Mouse (Mus musculus): Measurements from ENCODE around the gene Spast. TPM values are rescaled to one million over a fixed set of nuclear protein-coding genes. Genes with fewer than 3 reads are reported as not detected.
"Not testable (repeated sequence)": the region's sequence is repeated elsewhere in the genome, so short reads cannot be mapped to it uniquely, and the experiment has no call there.

The Spast gene
- total RNA-seq (2021), result 10 to 100 TPM; 32.2 to 32.8 TPM
- long read RNA-seq, experiment 1, full-length matches to known transcripts, result 37 of 48 reads
- long read RNA-seq, experiment 1, partial matches to known transcripts, result 3 of 48 reads
- long read RNA-seq, experiment 1, other reads (novel, unspliced or antisense), result 8 of 48 reads
- long read RNA-seq, experiment 2, full-length matches to known transcripts, result 4 of 5 reads
- long read RNA-seq, experiment 2, partial matches to known transcripts, result 0 of 5 reads
- long read RNA-seq, experiment 2, other reads (novel, unspliced or antisense), result 1 of 5 reads

DNA sequence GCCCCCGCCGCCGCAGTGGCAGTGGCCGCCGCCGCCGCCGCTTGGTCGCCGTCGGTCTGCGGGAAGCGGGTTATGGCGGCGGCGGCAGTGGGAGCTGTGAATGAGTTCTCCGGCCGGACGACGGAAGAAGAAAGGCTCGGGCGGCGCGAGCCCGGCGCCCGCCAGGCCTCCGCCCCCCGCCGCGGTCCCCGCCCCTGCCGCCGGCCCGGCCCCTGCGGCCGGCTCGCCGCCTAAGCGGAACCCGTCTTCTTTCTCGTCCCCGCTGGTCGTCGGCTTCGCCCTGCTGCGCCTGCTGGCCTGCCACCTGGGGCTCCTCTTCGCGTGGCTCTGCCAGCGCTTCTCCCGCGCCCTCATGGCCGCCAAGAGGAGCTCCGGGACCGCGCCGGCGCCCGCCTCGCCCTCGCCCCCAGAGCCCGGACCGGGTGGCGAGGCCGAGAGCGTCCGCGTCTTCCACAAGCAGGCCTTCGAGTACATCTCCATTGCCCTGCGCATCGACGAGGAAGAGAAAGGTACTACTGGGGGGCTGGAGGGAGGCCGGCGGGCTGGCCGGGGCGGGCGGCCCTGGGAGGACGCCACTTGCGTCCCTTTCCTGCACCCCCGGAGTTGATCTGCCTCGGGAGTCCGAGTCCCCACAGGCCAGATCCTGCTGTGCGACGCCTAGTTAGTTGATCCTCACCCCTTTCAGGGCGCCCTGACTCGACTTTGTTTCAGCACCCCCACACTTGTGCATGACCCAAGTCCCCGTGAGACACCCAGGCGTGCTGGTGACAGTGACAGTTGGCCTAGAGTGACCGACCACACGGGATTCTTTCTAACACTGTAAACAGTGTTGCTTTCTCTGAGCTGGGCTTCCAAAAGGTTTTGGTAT lies at the start of gene Spast:
Spast (plus strand) TSS at position 51 of the 868 bp plus-strand sequence.
- DNase-seq, result peak; percentile 87 to 90

DNA sequence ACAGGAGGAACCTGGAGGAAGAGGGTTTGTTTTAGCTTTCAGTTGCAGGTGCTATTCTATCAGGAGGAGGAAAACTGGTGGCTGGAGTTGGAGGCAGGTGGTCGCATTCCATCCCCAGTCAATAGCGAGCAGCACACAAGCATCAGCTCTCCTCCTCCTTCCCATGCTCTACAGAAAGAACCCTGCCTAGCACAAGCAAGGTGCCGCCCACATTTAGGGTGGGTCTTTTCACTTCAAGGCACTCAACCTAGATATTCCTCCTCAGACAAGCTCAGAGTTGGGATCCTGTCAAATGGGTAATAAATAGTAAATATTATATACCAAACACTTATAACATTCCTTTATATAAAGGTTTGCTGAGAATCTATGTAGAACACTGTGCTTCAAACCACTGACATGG lies 48.6 kb upstream of the Spast start:
- DNase-seq, result no peak

DNA sequence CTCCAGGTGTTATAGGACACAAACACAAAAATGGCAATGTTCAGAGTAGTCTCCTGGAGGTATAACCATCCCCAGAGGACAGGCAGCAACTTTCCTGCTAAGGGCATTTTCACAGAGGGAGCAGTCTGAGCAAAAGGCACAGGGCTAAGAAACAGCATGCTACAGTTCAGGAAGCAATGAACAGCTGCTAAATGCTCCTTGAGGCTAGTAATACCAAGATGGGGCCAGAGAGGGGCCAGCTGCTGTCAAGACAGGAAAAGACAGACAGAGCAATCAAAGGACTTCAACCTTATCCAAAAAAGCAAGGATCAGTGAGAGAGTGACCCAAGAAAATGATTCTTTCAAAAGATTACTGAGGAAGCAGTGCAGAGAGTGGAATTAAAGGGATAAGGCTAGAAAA lies 47.9 kb upstream of the Spast start:
- no peak for DNase-seq

- DNase-seq, result no peak
These were observed 47.0 kb upstream of the Spast start for GRCm38 (mm10) chr17:74291640-74292361.

- DNase-seq, result peak in 1 of 2 experiments; percentile 37
These were observed 44.9 kb upstream of the Spast start for GRCm38 (mm10) chr17:74293687-74294425.

- DNase-seq, result peak; percentile 92 to 94
These were observed 44.3 kb upstream of the Spast start for GRCm38 (mm10) chr17:74294426-74295025.

DNA sequence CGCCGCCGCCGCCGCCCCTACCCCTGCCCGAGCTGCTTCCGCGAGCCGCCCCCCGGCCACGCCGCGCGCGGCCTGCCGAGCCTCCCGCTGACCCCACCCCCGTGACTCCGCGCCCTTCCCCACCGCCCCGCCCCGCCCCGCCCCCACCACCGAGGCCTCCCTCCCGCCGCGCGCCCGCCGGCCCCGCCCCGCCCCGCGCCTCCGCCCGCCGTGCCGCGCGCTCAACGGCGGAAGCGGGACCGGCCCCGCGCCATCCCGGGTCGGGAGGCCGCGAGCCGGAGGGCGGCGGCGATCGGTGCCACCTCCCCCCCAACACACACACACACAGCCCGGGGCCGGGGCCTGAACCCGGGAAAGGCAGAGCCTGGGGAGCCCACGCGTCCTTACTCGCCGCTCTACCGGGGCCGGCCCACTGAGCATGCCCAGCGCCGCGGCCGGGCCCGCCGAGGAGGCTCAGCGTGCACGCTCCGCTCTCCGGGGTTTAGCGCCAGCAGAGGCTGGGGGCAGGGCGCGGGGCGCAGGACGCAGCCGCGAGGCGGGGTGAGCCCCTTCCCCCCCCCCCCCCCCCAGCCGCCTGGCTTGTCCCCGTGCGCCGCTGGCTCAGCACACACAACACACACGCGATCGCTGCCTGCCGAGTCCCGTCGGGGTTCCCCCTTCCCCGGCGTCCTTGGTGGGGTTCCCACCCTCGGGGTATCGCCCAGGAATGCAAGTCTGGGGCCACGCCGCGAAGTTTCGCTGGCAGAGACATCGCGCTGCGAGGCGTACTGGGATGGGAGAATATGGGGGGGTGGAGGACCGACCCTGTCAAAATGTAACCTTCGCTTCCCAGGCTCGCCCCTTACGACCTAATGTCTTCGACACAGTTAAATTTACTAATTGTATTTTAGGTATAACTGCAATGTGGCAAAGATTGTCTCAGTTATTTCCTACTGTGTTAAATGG lies 43.5 kb upstream of the Spast start, which contains the start of gene Memo1:
Memo1 (minus strand) TSS at position 496 of the 945 bp plus-strand sequence.
- DNase-seq, result peak; percentile 91 to 94

GRCm38 (mm10) chr17:74296076-74296823 lies 42.5 kb upstream of the Spast start:
- DNase-seq, result peak; percentile 50

GRCm38 (mm10) chr17:74296991-74297390 lies 41.8 kb upstream of the Spast start:
- DNase-seq, result not testable (repeated sequence)

GRCm38 (mm10) chr17:74300089-74300488 lies 38.7 kb upstream of the Spast start:
- no peak for DNase-seq

DNA sequence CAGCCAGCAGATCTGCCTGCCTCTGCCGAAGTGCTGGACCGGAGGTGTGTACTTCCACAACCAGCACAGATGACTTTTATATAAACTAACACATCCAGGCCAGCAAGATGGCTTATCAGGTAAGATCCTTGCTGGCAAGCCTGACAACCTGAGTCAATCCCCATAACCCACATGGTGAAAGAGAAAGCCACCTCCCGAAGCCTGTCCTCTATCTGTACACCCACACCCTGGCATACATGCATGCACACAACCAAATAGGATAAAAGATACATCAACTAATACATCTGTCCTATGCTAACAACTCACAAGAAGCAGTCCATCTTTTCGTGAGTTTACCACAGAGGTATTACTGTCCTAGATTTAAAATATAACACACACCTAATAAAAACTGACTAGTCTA lies 34.7 kb upstream of the Spast start:
- DNase-seq, result no peak

- DNase-seq, result no peak
These were observed 33.2 kb upstream of the Spast start for GRCm38 (mm10) chr17:74305616-74306015.

DNA sequence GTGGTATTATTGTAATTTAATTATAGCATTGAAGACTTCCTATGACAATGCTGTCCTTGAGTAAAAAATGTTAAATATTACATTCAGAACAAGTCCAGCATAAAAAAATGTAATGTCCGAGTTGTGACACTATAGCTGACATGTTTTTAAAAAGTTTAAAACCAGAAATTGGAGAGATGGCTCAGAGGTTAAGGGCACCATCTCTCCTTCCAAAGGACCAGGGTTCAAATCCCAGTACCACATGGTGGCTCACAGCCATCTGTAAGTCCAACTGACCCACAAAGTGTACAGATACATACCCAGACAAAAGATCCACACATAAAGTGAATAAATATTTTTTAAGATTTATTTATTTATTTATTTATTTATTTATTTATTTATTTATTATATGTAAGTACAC lies 32.8 kb upstream of the Spast start:
- DNase-seq, result no peak

DNA sequence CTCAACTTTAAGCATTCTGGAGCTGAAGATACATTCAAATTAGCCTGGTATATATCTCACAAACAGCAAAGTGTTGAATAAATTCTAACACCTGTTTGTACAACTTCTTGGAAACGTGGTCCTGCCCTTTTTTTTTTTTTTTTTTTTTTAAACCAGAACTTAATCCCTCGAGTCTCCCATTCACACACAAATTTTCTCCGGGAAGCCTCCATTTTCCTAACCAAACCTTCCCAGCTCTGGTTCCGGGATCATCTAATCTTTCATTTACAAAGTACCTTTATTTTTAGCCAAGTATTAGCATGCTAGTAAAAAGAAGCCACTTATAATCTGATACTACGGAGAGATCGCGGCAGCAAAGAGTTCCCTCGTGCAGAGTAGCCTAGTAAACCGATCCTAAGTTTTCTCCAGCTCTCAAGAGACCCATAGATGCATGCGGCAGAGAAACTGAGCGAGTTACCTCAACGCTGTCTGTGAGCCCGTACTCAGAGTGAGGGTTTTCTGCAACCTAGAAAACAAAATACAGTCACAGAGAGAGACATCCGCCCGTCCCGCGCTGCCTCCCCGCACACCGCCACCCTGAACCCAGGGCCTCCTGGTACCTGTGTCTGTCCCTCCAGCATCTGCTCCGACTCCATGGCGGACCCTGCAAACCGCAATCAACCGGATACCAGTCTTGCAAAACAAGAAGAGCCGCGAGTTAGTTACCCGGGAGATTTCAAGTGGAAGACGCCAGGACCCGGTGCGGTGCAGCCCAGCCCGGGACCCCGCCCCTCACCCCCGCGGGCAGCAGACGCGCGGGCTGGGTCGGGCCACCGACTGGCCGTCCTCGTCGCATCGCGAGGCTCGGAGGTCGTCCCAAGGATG lies 23.1 kb upstream of the Spast start:
- no peak for DNase-seq

GRCm38 (mm10) chr17:74316309-74316863 lies 22.4 kb upstream of the Spast start:
- DNase-seq, result peak; percentile 91 to 94

- no peak for DNase-seq
These were observed 20.1 kb upstream of the Spast start for GRCm38 (mm10) chr17:74318721-74319120.

GRCm38 (mm10) chr17:74322400-74323054 lies 16.3 kb upstream of the Spast start:
- DNase-seq, result no peak

DNA sequence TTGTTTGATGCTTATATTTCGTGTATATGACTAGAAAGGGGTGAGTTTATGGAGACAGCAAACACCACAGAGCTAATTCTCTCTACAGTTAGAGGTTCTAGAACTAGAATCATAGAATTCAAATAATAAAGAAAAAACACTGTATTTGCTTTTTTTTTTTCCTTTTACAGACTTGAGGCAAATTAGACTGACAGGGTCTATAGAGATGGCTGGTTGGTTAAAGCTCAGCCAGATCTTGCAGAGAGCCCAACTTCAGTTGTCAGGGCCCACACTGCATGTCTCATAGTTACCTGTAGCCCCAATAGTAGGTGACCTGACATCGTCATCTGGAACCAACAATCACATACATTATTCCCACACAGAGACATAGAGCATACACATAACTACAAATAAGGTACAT lies 14.9 kb upstream of the Spast start, which contains the start of gene Dpy30:
Dpy30 (minus strand) TSS at position 101 of the 400 bp plus-strand sequence.
- DNase-seq, result no peak

All from adrenal gland, postnatal 36 days (tissue).